Mouse (Mus musculus): Measurements from ENCODE around the gene Chd5. TPM values are rescaled to one million over a fixed set of nuclear protein-coding genes. Genes with fewer than 3 reads are reported as not detected.

Chd5 gene
- polyA plus RNA-seq, 1 experiment from 2014 or later = 7.4 TPM

GRCm38 (mm10) chr4:152424341-152424740 lies 85.9 kb downstream of the Chd5 start:
- Histone ChIP-seq H3K27ac (no peak overlapping the region), H3K9me3 (no peaks in the 10 kb centered on the region), H3K36me3 (replicated peaks) (no peaks in the 10 kb centered on the region), H3K4me1 (peaks cover 12% of the 10 kb centered on the region; the same call in 1 of the 2 replicates), H3K4me2 (no peak overlapping the region), H3K4me3 (replicated peaks) (no peak overlapping the region), H3K9ac (no peak overlapping the region), H3K27me3 (no peaks in the 10 kb centered on the region)
- no peak for ATAC-seq (ENCODE audit: low FRiP score)
- 40% methylated on average over 4 of the region's 4 CpGs for WGBS

- Histone ChIP-seq H3K9me3 (no peaks in the 10 kb centered on the region), H3K9ac (no peak overlapping the region)
- WGBS = 66% methylated on average over 5 of the region's 5 CpGs
Observed at GRCm38 (mm10) chr4:152424922-152425321, 86.5 kb downstream of the Chd5 start.

GRCm38 (mm10) chr4:152428259-152428658 lies 89.8 kb downstream of the Chd5 start:
- H3K9ac ChIP-seq = no peak overlapping the region
- no peak overlapping the region for H3K4me2 ChIP-seq
- H3K27me3 ChIP-seq = no peaks in the 10 kb centered on the region
- H3K27ac ChIP-seq = no peak overlapping the region
- no peaks in the 10 kb centered on the region for H3K9me3 ChIP-seq
- WGBS = 58% methylated on average over 8 of the region's 8 CpGs
- no peaks in the 10 kb centered on the region for H3K36me3 ChIP-seq (replicated peaks)
- H3K4me1 ChIP-seq = peaks cover 5% of the 10 kb centered on the region; the same call in 1 of the 2 replicates
- H3K4me3 ChIP-seq (replicated peaks) = no peak overlapping the region
- ATAC-seq (ENCODE audit: low FRiP score) = no peak

More at GRCm38 (mm10) chr4:152424922-152425321, 86.5 kb downstream of the Chd5 start:
- H3K27ac ChIP-seq = no peak overlapping the region
- no peak overlapping the region for H3K4me3 ChIP-seq (replicated peaks)
- no peak for ATAC-seq (ENCODE audit: low FRiP score)
- H3K27me3 ChIP-seq = no peaks in the 10 kb centered on the region
- no peak overlapping the region for H3K4me2 ChIP-seq
- peaks cover 6% of the 10 kb centered on the region; the same call in 1 of the 2 replicates for H3K4me1 ChIP-seq
- no peaks in the 10 kb centered on the region for H3K36me3 ChIP-seq (replicated peaks)

- Histone ChIP-seq H3K4me2 (no peak overlapping the region), H3K4me1 (peaks cover 11% of the 10 kb centered on the region), H3K9ac (no peak overlapping the region), H3K27ac (no peak overlapping the region), H3K9me3 (no peaks in the 10 kb centered on the region), H3K36me3 (replicated peaks) (no peaks in the 10 kb centered on the region), H3K4me3 (replicated peaks) (no peak overlapping the region), H3K27me3 (peaks cover 9% of the 10 kb centered on the region)
- WGBS = 58% methylated on average over 5 of the region's 5 CpGs
- ATAC-seq (ENCODE audit: low FRiP score) = no peak
Observed at GRCm38 (mm10) chr4:152432308-152432707, 93.9 kb downstream of the Chd5 start.

GRCm38 (mm10) chr4:152434836-152435235 lies 96.4 kb downstream of the Chd5 start:
- peak overlapping the region; percentile 53 for H3K4me2 ChIP-seq
- H3K9me3 ChIP-seq = no peaks in the 10 kb centered on the region
- peak overlapping the region; percentile 30; the same call in 1 of the 2 replicates for H3K9ac ChIP-seq
- WGBS = under 1% methylated on average over 9 of the region's 9 CpGs
- peaks cover 14% of the 10 kb centered on the region for H3K27me3 ChIP-seq
- peak overlapping the region; percentile 20 for H3K4me3 ChIP-seq (replicated peaks)
- peak; percentile 94 for ATAC-seq (ENCODE audit: low FRiP score)
- H3K36me3 ChIP-seq (replicated peaks) = no peaks in the 10 kb centered on the region
- peaks cover 6% of the 10 kb centered on the region; the same call in 1 of the 2 replicates for H3K4me1 ChIP-seq
- 0 out of 2 replicates have a peak overlapping the region, but pooled peaks have one; percentile 0 for H3K27ac ChIP-seq

- H3K36me3 ChIP-seq (replicated peaks) = no peaks in the 10 kb centered on the region
- H3K27ac ChIP-seq = 0 out of 2 replicates have a peak overlapping the region, but pooled peaks have one; percentile 0
- ATAC-seq (ENCODE audit: low FRiP score) = peak; percentile 71
Observed at GRCm38 (mm10) chr4:152435255-152435654, 96.8 kb downstream of the Chd5 start.

More at GRCm38 (mm10) chr4:152435255-152435654, 96.8 kb downstream of the Chd5 start:
- 8% methylated on average over 10 of the region's 10 CpGs for WGBS
- Histone ChIP-seq H3K4me1 (peaks cover 6% of the 10 kb centered on the region; the same call in 1 of the 2 replicates), H3K9ac (peak overlapping the region; percentile 30; the same call in 1 of the 2 replicates), H3K9me3 (no peaks in the 10 kb centered on the region), H3K4me3 (replicated peaks) (peak overlapping the region; percentile 20), H3K4me2 (peak overlapping the region; percentile 53), H3K27me3 (peaks cover 16% of the 10 kb centered on the region)

Other genes starting within 250 kb of the Chd5 start
- gene Tnfrsf25, start 222.7 kb upstream of the Chd5 start, polyA plus RNA-seq (2016; fragmentation: Nextera tagmentation; extraction: Ambion mirVana) = 0.66 and 0.76 TPM in 2 replicates
- 1.8 and 2.1 TPM in 2 replicates for gene Espn, start 186.3 kb upstream of the Chd5 start, polyA plus RNA-seq (2016; fragmentation: Nextera tagmentation; extraction: Ambion mirVana)
- not detected in 2 replicates for gene Hes2, start 179.8 kb upstream of the Chd5 start, polyA plus RNA-seq (2016; fragmentation: Nextera tagmentation; extraction: Ambion mirVana)
- gene Acot7, start 160.5 kb upstream of the Chd5 start, polyA plus RNA-seq (2016; fragmentation: Nextera tagmentation; extraction: Ambion mirVana) = 85.9 and 86.7 TPM in 2 replicates
- 5.8 and 6.9 TPM in 2 replicates for gene Gpr153, start 64.4 kb upstream of the Chd5 start, polyA plus RNA-seq (2016; fragmentation: Nextera tagmentation; extraction: Ambion mirVana)
- gene Hes3, start 47.0 kb upstream of the Chd5 start, polyA plus RNA-seq (2016; fragmentation: Nextera tagmentation; extraction: Ambion mirVana) = 0.43 and 0.46 TPM in 2 replicates
- 20.3 and 21.3 TPM in 2 replicates for gene Icmt, start 41.4 kb upstream of the Chd5 start, polyA plus RNA-seq (2016; fragmentation: Nextera tagmentation; extraction: Ambion mirVana)
- gene Rnf207, start 19.7 kb upstream of the Chd5 start, polyA plus RNA-seq (2016; fragmentation: Nextera tagmentation; extraction: Ambion mirVana) = 1.5 and 2.7 TPM in 2 replicates
- gene Rpl22, start 12.9 kb upstream of the Chd5 start, polyA plus RNA-seq (2016; fragmentation: Nextera tagmentation; extraction: Ambion mirVana) = 319 and 331 TPM in 2 replicates
- gene Nphp4, start 138.1 kb downstream of the Chd5 start, polyA plus RNA-seq (2016; fragmentation: Nextera tagmentation; extraction: Ambion mirVana) = 7.3 and 7.5 TPM in 2 replicates
- gene Kcnab2, start 139.2 kb downstream of the Chd5 start, polyA plus RNA-seq (2016; fragmentation: Nextera tagmentation; extraction: Ambion mirVana) = 16.6 and 17.1 TPM in 2 replicates